Mouse (Mus musculus): ENCODE measurements around the gene Huwe1. TPM values are rescaled to one million over a fixed set of nuclear protein-coding genes. Genes with fewer than 3 reads are reported as not detected.
A peak's percentile ranks its signal among the peaks of the same experiment; 100 is the strongest.

Gene Huwe1
- total and polyA plus RNA-seq, 2 experiments from 2014 or later, result 31.0 to 143 TPM

DNA sequence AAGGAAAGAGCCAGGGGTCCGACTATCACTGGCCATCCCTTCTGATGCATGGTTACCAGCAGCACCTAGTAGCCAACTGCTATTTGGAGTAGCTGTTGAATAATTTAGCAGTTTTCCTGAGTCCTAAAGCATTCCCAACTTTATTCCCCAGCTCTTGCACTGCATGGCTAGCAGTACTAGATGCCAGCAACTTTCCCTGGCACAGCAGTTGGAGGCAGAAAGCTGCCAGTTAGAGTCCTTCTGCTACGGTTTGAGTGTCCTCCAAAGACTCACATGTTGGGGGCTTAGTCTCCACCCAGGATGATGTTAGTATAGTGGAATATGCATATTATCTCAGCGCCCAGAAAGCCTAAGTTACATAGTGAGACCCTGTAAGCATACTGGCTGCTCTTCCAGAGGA lies 147.2 kb downstream of the Huwe1 start:
- DNase-seq (peak; percentile 58), ATAC-seq (peak; percentile 64)
- 71% methylated on average over 3 of the region's 3 CpGs for WGBS
- no peak overlapping the region for H3K4me3 ChIP-seq (ENCODE audit: low read depth, low read length)
- no peak overlapping the region for H3K27ac ChIP-seq (ENCODE audit: low read depth, low read length)
- H3K27me3 ChIP-seq (ENCODE audit: insufficient read depth, low read length), result no peaks in the 10 kb centered on the region
- H3K4me1 ChIP-seq (ENCODE audit: insufficient read depth), result no peaks in the 10 kb centered on the region
- no peak for TF ChIP-seq CTCF (IDR thresholded peaks at IDR 0.05; ENCODE audit: low read depth)
- no peak overlapping the region for H3K4me2 ChIP-seq (ENCODE audit: low read depth)
- H3K9me3 ChIP-seq (ENCODE audit: low read length), result no peaks in the 10 kb centered on the region
- H3K36me3 ChIP-seq (ENCODE audit: insufficient read depth), result no peaks in the 10 kb centered on the region
- H3K9ac ChIP-seq, result no peak overlapping the region

GRCm38 (mm10) chrX:151950231-151950630 lies 149.6 kb downstream of the Huwe1 start:
- Histone ChIP-seq H3K4me1 (ENCODE audit: insufficient read depth) (no peaks in the 10 kb centered on the region), H3K4me3 (ENCODE audit: low read depth, low read length) (no peak overlapping the region), H3K9me3 (ENCODE audit: low read length) (no peaks in the 10 kb centered on the region), H3K9ac (no peak overlapping the region), H3K27me3 (ENCODE audit: insufficient read depth, low read length) (no peaks in the 10 kb centered on the region), H3K27ac (ENCODE audit: low read depth, low read length) (no peak overlapping the region), H3K36me3 (ENCODE audit: insufficient read depth) (no peaks in the 10 kb centered on the region), H3K4me2 (ENCODE audit: low read depth) (no peak overlapping the region)
- 57% methylated on average over 1 of the region's 1 CpGs for whole genome bisulfite sequencing
- DNase-seq (no peak), ATAC-seq (no peak)
- TF ChIP-seq CTCF (IDR thresholded peaks at IDR 0.05; ENCODE audit: low read depth), result no peak

DNA sequence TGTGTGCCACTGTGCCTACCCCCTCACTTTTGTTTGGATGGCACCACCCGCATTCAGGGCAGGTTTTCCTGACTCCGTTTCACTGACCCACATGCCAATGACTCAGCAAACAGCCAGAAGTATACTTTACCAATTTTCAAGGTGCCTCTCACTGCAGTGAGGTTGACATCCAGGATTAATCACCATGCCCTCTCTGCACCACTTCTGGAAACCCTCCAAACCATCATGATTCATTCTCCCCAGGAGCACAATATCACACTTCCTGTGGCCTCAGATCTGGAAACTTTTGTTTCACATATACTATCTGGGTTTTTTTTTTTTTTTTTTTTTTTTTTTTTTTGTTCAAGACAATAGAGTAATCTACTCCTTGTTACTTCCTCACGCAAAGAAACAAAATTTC lies 150.6 kb downstream of the Huwe1 start:
- no peak overlapping the region for H3K4me2 ChIP-seq (ENCODE audit: low read depth)
- ATAC-seq (no peak), DNase-seq (no peak)
- no peaks in the 10 kb centered on the region for H3K4me1 ChIP-seq (ENCODE audit: insufficient read depth)
- 73% methylated on average over 3 of the region's 3 CpGs for WGBS
- no peaks in the 10 kb centered on the region for H3K36me3 ChIP-seq (ENCODE audit: insufficient read depth)
- H3K27me3 ChIP-seq (ENCODE audit: insufficient read depth, low read length), result no peaks in the 10 kb centered on the region
- no peak overlapping the region for H3K9ac ChIP-seq
- H3K27ac ChIP-seq (ENCODE audit: low read depth, low read length), result no peak overlapping the region
- no peaks in the 10 kb centered on the region for H3K9me3 ChIP-seq (ENCODE audit: low read length)
- H3K4me3 ChIP-seq (ENCODE audit: low read depth, low read length), result no peak overlapping the region
- TF ChIP-seq CTCF (IDR thresholded peaks at IDR 0.05; ENCODE audit: low read depth), result no peak

MicroRNAs encoded within 50 kb of the gene (microRNA counts, 519-probe panel; counts per million panel counts)
- 5,162 counts per million, percentile 68 among the panel's probes with 10 or more counts for microRNA mmu-miR-98

Small RNAs within 50 kb of the gene (microRNA-seq; reads per million reads assigned to microRNA genes)
- gene Mir3113, result 0 to 0.12 reads per million in 2 experiments
- 4,501 to 6,519 reads per million in 2 experiments for gene Mir98
- gene Mirlet7f-2, result 3,771 to 4,654 reads per million in 2 experiments

Other genes starting within 250 kb of the Huwe1 start
- 61.8 and 71.1 TPM in 2 replicates for gene Hsd17b10, start 201.0 kb downstream of the Huwe1 start, total RNA-seq (2014; rRNA removed)
- 92.4 and 113 TPM in 2 replicates for gene Hsd17b10, start 201.0 kb downstream of the Huwe1 start, polyA plus RNA-seq (2015; fragmentation: Nextera tagmentation; extraction: Ambion mirVana)
- 0.71 and 0.85 TPM in 2 replicates for gene Ribc1, start 215.5 kb downstream of the Huwe1 start, total RNA-seq (2014; rRNA removed)
- 1.1 and 1.2 TPM in 2 replicates for gene Ribc1, start 215.5 kb downstream of the Huwe1 start, polyA plus RNA-seq (2015; fragmentation: Nextera tagmentation; extraction: Ambion mirVana)
- gene Smc1a, start 215.6 kb downstream of the Huwe1 start, total RNA-seq (2014; rRNA removed), result 39.5 and 47.5 TPM in 2 replicates
- 55.0 and 59.0 TPM in 2 replicates for gene Smc1a, start 215.6 kb downstream of the Huwe1 start, polyA plus RNA-seq (2015; fragmentation: Nextera tagmentation; extraction: Ambion mirVana)